Mouse (Mus musculus): ENCODE measurements around the gene E130114P18Rik. TPM values are rescaled to one million over a fixed set of nuclear protein-coding genes. Genes with fewer than 3 reads are reported as not detected.

The E130114P18Rik gene
- total RNA-seq, 2 experiments from 2014 or later = 8.4 to 11.7 TPM

GRCm38 (mm10) chr4:97757207-97757977 is 20.5 kb downstream of the E130114P18Rik start:
- DNase-seq (ENCODE audit: low spot score in 2 of 2) = peak; percentile 71 to 75

- DNase-seq (ENCODE audit: low spot score in 2 of 2) = no peak
Measured at GRCm38 (mm10) chr4:97754241-97754640, 23.6 kb downstream of the E130114P18Rik start.

- no peak for DNase-seq (ENCODE audit: low spot score in 2 of 2)
Measured at GRCm38 (mm10) chr4:97753521-97753920, 24.4 kb downstream of the E130114P18Rik start.

GRCm38 (mm10) chr4:97752276-97753010 is 25.4 kb downstream of the E130114P18Rik start:
- no peak for DNase-seq (ENCODE audit: low spot score in 2 of 2)

- DNase-seq (ENCODE audit: low spot score in 2 of 2) = no peak
Measured at GRCm38 (mm10) chr4:97751483-97752251, 26.2 kb downstream of the E130114P18Rik start.

- peak; percentile 87 to 92 for DNase-seq (ENCODE audit: low spot score in 2 of 2)
Measured at GRCm38 (mm10) chr4:97751030-97751482, 26.8 kb downstream of the E130114P18Rik start.

- DNase-seq (ENCODE audit: low spot score in 2 of 2) = no peak
Measured at GRCm38 (mm10) chr4:97750401-97750800, 27.5 kb downstream of the E130114P18Rik start.

- DNase-seq (ENCODE audit: low spot score in 2 of 2) = no peak
Measured at GRCm38 (mm10) chr4:97746106-97746900, 31.6 kb downstream of the E130114P18Rik start.

- peak; percentile 80 to 81 for DNase-seq (ENCODE audit: low spot score in 2 of 2)
Measured at GRCm38 (mm10) chr4:97745296-97746105, 32.4 kb downstream of the E130114P18Rik start.

- DNase-seq (ENCODE audit: low spot score in 2 of 2) = no peak
Measured at GRCm38 (mm10) chr4:97743932-97744331, 33.9 kb downstream of the E130114P18Rik start.

GRCm38 (mm10) chr4:97733392-97733791 is 44.5 kb downstream of the E130114P18Rik start:
- DNase-seq (ENCODE audit: low spot score in 2 of 2) = no peak

- no peak for DNase-seq (ENCODE audit: low spot score in 2 of 2)
Measured at GRCm38 (mm10) chr4:97730416-97730815, 47.5 kb downstream of the E130114P18Rik start.

GRCm38 (mm10) chr4:97729999-97730398 is 47.9 kb downstream of the E130114P18Rik start:
- no peak for DNase-seq (ENCODE audit: low spot score in 2 of 2)

GRCm38 (mm10) chr4:97728520-97728919 is 49.4 kb downstream of the E130114P18Rik start:
- DNase-seq (ENCODE audit: low spot score in 2 of 2) = no peak

- DNase-seq (ENCODE audit: low spot score in 2 of 2) = no peak
Measured at GRCm38 (mm10) chr4:97723374-97723773, 54.5 kb downstream of the E130114P18Rik start.

- no peak for DNase-seq (ENCODE audit: low spot score in 2 of 2)
Measured at GRCm38 (mm10) chr4:97722666-97723065, 55.2 kb downstream of the E130114P18Rik start.

- no peak for DNase-seq (ENCODE audit: low spot score in 2 of 2)
Measured at GRCm38 (mm10) chr4:97714616-97715015, 63.3 kb downstream of the E130114P18Rik start.

- DNase-seq (ENCODE audit: low spot score in 2 of 2) = peak in 1 of 2 experiments; percentile 30
Measured at GRCm38 (mm10) chr4:97714101-97714615, 63.7 kb downstream of the E130114P18Rik start.

- DNase-seq (ENCODE audit: low spot score in 2 of 2) = no peak
Measured at GRCm38 (mm10) chr4:97712547-97712946, 65.3 kb downstream of the E130114P18Rik start.
